Comparison of ENCODE assay signal across 20 mouse cellular contexts in genomic region chr7:63018859-63019575, GRCm38 (mm10).
A peak's percentile ranks its signal among the peaks of the same experiment; 100 is the strongest.
DNase-seq lines count a peak whose midpoint lies in the region; ATAC-seq and TF ChIP-seq lines count a peak whose summit lies in the region.
"Had no signal": no experiment of that assay in that cellular context is flagged by ENCODE, and none has a peak within 500 bp of the region (broad histone marks: within the 10 kb centered on the region; RNA-seq: fewer than 3 reads in every experiment).

No protein-coding gene starts in this region.

- H3K27ac ChIP-seq in embryonic facial prominence, embryonic 11.5 days (replicated peaks; ENCODE audit: low read depth, low read length) = no peak overlapping the region
- no peak overlapping the region for H3K27ac ChIP-seq in embryonic facial prominence, embryonic 10.5 days (replicated peaks)
- no peak overlapping the region for H3K27ac ChIP-seq in midbrain, embryonic 11.5 days (ENCODE audit: low read depth, low read length)
- H3K27ac ChIP-seq in midbrain, postnatal 0 days (ENCODE audit: low read depth, low read length) = no peak overlapping the region
- H3K27ac ChIP-seq: forebrain, embryonic 15.5 days; heart, adult 2 months; heart, embryonic 15.5 days; hindbrain, embryonic 10.5 days; hindbrain, embryonic 14.5 days had no signal

- H3K9me3 ChIP-seq in embryonic facial prominence, embryonic 11.5 days (replicated peaks; ENCODE audit: control insufficient read depth, low read length) = no peaks in the 10 kb centered on the region
- no peaks in the 10 kb centered on the region for H3K9me3 ChIP-seq in embryonic facial prominence, embryonic 10.5 days
- no peaks in the 10 kb centered on the region for H3K9me3 ChIP-seq in midbrain, embryonic 11.5 days (ENCODE audit: control insufficient read depth, low read length)
- no peaks in the 10 kb centered on the region for H3K9me3 ChIP-seq in midbrain, postnatal 0 days (ENCODE audit: low read length)
- H3K9me3 ChIP-seq: forebrain, embryonic 15.5 days; heart, embryonic 15.5 days; hindbrain, embryonic 10.5 days had no signal

- H3K36me3 ChIP-seq in embryonic facial prominence, embryonic 11.5 days (replicated peaks; ENCODE audit: control insufficient read depth, insufficient read depth, low read depth, low read length) = no peaks in the 10 kb centered on the region
- H3K36me3 ChIP-seq in embryonic facial prominence, embryonic 10.5 days (replicated peaks) = no peaks in the 10 kb centered on the region
- no peaks in the 10 kb centered on the region for H3K36me3 ChIP-seq in midbrain, embryonic 11.5 days (ENCODE audit: control insufficient read depth, insufficient read depth, low read length)
- H3K36me3 ChIP-seq in midbrain, postnatal 0 days (ENCODE audit: insufficient read depth, low read length) = no peaks in the 10 kb centered on the region
- H3K36me3 ChIP-seq: forebrain, embryonic 15.5 days; heart, embryonic 15.5 days; hindbrain, embryonic 10.5 days had no signal

- ATAC-seq in embryonic facial prominence, embryonic 11.5 days (replicated peaks; ENCODE audit: insufficient number of reproducible peaks, low FRiP score, low TSS enrichment, low read depth) = no peak
- peak; percentile 72; the same call in 1 of the 2 replicates for ATAC-seq in midbrain, embryonic 11.5 days (ENCODE audit: low FRiP score)
- ATAC-seq in midbrain, postnatal 0 days (ENCODE audit: low FRiP score) = no peak
- ATAC-seq: intestine, embryonic 16.5 days had no signal

- no peak for TF ChIP-seq CTCF in midbrain, postnatal 0 days (IDR thresholded peaks at IDR 0.05)

- no peak overlapping the region for H3K4me3 ChIP-seq in embryonic facial prominence, embryonic 11.5 days (ENCODE audit: low read depth, low read length)
- H3K4me3 ChIP-seq in embryonic facial prominence, embryonic 10.5 days = no peak overlapping the region
- H3K4me3 ChIP-seq in midbrain, embryonic 11.5 days (ENCODE audit: low read depth, low read length) = no peak overlapping the region
- no peak overlapping the region for H3K4me3 ChIP-seq in midbrain, postnatal 0 days (ENCODE audit: low read depth, low read length)
- H3K4me3 ChIP-seq: forebrain, embryonic 15.5 days; heart, adult 2 months; heart, embryonic 15.5 days; hindbrain, embryonic 10.5 days had no signal

- 34% methylated on average over 2 of the region's 2 CpGs for WGBS in embryonic facial prominence, embryonic 11.5 days
- 39% methylated on average over 2 of the region's 2 CpGs for WGBS in embryonic facial prominence, embryonic 10.5 days
- 43% methylated on average over 2 of the region's 2 CpGs for WGBS in midbrain, embryonic 11.5 days
- WGBS in midbrain, postnatal 0 days = 32% methylated on average over 2 of the region's 2 CpGs

- H3K4me1 ChIP-seq in embryonic facial prominence, embryonic 11.5 days (ENCODE audit: control insufficient read depth, insufficient read depth, low read length) = no peaks in the 10 kb centered on the region
- H3K4me1 ChIP-seq in embryonic facial prominence, embryonic 10.5 days = no peaks in the 10 kb centered on the region
- no peaks in the 10 kb centered on the region for H3K4me1 ChIP-seq in midbrain, embryonic 11.5 days (ENCODE audit: control insufficient read depth, insufficient read depth, low read length)
- no peaks in the 10 kb centered on the region for H3K4me1 ChIP-seq in midbrain, postnatal 0 days (ENCODE audit: insufficient read depth, low read length)
- H3K4me1 ChIP-seq: heart, embryonic 15.5 days; hindbrain, embryonic 10.5 days had no signal

- H3K27me3 ChIP-seq in embryonic facial prominence, embryonic 11.5 days (ENCODE audit: control insufficient read depth, insufficient read depth, low read length) = no peaks in the 10 kb centered on the region
- no peaks in the 10 kb centered on the region for H3K27me3 ChIP-seq in embryonic facial prominence, embryonic 10.5 days (replicated peaks; ENCODE audit: low read depth, poor library complexity, severe bottlenecking)
- no peaks in the 10 kb centered on the region for H3K27me3 ChIP-seq in midbrain, embryonic 11.5 days (ENCODE audit: control insufficient read depth, insufficient read depth, low read length)
- H3K27me3 ChIP-seq in midbrain, postnatal 0 days (ENCODE audit: insufficient read depth, low read length) = no peaks in the 10 kb centered on the region
- H3K27me3 ChIP-seq: forebrain, embryonic 15.5 days; heart, embryonic 15.5 days had no signal

- no peak overlapping the region for H3K9ac ChIP-seq in embryonic facial prominence, embryonic 11.5 days (replicated peaks; ENCODE audit: low read length)
- H3K9ac ChIP-seq in midbrain, embryonic 11.5 days (ENCODE audit: low read length) = no peak overlapping the region
- H3K9ac ChIP-seq in midbrain, postnatal 0 days (replicated peaks; ENCODE audit: low read length, poor library complexity, severe bottlenecking) = no peak overlapping the region
- H3K9ac ChIP-seq: forebrain, embryonic 15.5 days; heart, embryonic 15.5 days; hindbrain, embryonic 14.5 days had no signal

- H3K4me2 ChIP-seq in embryonic facial prominence, embryonic 11.5 days (ENCODE audit: low read depth, low read length) = no peak overlapping the region
- no peak overlapping the region for H3K4me2 ChIP-seq in midbrain, embryonic 11.5 days
- H3K4me2 ChIP-seq in midbrain, postnatal 0 days (ENCODE audit: low read depth, low read length, poor library complexity, severe bottlenecking) = no peak overlapping the region
- H3K4me2 ChIP-seq: forebrain, embryonic 15.5 days; heart, embryonic 11.5 days; heart, embryonic 15.5 days; hindbrain, embryonic 14.5 days had no signal

- DNase-seq in embryonic facial prominence, embryonic 11.5 days (ENCODE audit: low spot score) = peak; percentile 60
- DNase-seq in embryonic facial prominence, embryonic 10.5 days (ENCODE audit: low spot score) = no peak
- no peak for DNase-seq in midbrain, embryonic 11.5 days (ENCODE audit: low spot score, missing footprints)
- no peak for DNase-seq in midbrain, postnatal 0 days (ENCODE audit: low spot score)
- DNase-seq in embryo, embryonic 10.5 days (ENCODE audit: low spot score) = peak; percentile 15
- peak; percentile 54 for DNase-seq in retina, embryonic 14.5 days (ENCODE audit: low spot score)
- DNase-seq in cerebellum, postnatal 36 days = no peak
- DNase-seq in lung, adult 18-20 months = no peak
- DNase-seq: adrenal gland, postnatal 10 days; cerebellum, adult 11-12 months; cerebellum, adult 9-10 months; cerebellum, postnatal 25 days; gastrocnemius, postnatal 14 days; heart, adult 2 months had no signal

Comparison
In these comparisons a context has a peak if more than half of its experiments do, and no peak if none do; other contexts are left out.
1. DNase-seq: peak in embryonic facial prominence, embryonic 11.5 days (single experiment), embryo, embryonic 10.5 days (single experiment) and retina, embryonic 14.5 days (single experiment); none in embryonic facial prominence, embryonic 10.5 days (single experiment), midbrain, embryonic 11.5 days (single experiment), midbrain, postnatal 0 days (single experiment), cerebellum, postnatal 36 days (0 of 2) and lung, adult 18-20 months (0 of 2).